Mouse (Mus musculus): Measurements from ENCODE around the gene Btg4.
"Not testable (repeated sequence)": the region's sequence is repeated elsewhere in the genome, so short reads cannot be mapped to it uniquely, and the experiment has no call there.

Gene Btg4

DNA sequence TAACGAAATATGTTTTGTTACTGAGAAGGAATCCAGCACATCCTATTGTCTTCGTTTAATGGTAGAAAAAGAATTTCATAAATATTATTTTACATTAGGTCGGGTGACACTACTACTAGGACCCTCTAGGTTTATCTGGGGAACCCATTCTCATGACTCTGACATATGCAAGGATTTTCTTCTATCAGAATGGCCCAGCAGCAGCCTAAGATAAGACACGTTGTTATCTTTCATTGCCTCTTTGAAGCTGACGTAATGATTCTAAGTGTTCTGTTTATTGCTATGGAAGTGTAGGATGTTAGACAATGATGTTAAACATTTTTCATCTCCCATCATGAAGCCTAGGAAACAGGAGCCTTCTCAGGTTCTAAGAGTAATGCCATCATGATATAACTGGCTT, 33.0 kb downstream of the Btg4 start:
- DNase-seq (ENCODE audit: low read depth): no peak

DNA sequence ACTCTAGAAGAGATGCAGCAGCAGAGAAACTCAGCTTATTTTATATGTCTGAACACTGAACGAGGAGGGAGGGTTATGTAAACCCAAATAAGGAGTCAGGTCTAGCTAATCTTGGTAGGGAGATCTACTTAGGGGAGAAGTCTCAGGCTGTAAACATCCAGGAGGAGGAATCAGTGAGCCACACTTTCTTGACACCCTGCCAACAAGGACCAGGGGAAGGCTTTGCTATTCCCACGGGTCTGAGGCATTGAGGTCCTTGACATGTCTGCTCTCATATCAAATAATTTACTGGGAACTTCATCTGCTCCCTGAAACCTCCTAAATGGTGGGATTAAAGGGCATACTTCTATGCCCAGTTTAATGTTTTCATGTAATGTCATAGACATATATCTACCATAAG, 35.6 kb downstream of the Btg4 start:
- no peak for DNase-seq (ENCODE audit: low read depth)

- DNase-seq (ENCODE audit: low read depth): peak; percentile 6
Measured at GRCm38 (mm10) chr9:51101756-51102425, 41.2 kb downstream of the Btg4 start, which contains the start of gene 4833427G06Rik. 4833427G06Rik (minus strand) TSS chr9:51102078.

- DNase-seq (ENCODE audit: low read depth): peak; percentile 20
Measured at GRCm38 (mm10) chr9:51102963-51103807, 42.5 kb downstream of the Btg4 start.

- no peak for DNase-seq (ENCODE audit: low read depth)
Measured at GRCm38 (mm10) chr9:51103808-51104514, 43.3 kb downstream of the Btg4 start.

DNA sequence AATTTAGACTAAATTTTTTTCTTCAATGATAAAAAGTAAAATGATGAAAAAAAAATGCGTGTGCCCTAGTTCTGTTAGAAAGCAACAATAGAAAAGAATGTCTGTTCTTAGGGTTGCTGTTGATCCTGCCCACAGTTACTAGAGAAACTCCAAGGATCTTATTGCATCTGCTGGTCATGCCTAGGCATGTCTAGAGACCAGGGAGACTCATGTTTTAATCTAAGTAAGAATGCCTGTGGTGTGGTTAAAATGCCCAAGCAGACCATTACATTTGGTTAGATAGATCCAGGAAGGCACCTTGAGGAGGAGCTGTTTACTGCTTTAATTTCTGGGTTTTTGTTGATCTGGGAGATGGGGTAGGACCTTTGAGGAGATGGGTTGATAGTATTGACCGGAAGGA, 45.0 kb downstream of the Btg4 start:
- no peak for DNase-seq (ENCODE audit: low read depth)

GRCm38 (mm10) chr9:51114767-51115166, 54.1 kb downstream of the Btg4 start:
- no peak for DNase-seq (ENCODE audit: low read depth)

DNA sequence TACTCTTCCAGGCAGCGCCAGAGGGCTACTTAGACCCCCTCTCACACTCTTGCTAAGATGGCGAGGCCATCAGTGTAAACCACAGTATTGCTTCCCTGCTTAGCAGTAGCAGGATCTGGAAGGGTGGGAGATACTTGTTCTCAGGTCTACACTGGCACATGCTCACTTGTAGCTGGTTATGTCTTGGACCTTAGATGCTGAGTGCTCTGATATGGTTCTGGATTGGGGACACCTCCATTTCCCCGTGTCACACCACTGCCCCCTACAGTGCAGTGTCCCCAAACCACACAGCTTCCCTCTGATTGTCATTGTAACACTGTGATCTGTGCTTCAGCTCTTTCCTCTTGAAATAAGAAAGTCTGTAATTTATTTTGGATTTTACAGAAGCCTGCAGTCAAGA, 76.3 kb downstream of the Btg4 start:
- peak; percentile 11 for DNase-seq (ENCODE audit: low read depth)

- no peak for DNase-seq (ENCODE audit: low read depth)
Measured at GRCm38 (mm10) chr9:51137432-51137831, 76.7 kb downstream of the Btg4 start.

DNA sequence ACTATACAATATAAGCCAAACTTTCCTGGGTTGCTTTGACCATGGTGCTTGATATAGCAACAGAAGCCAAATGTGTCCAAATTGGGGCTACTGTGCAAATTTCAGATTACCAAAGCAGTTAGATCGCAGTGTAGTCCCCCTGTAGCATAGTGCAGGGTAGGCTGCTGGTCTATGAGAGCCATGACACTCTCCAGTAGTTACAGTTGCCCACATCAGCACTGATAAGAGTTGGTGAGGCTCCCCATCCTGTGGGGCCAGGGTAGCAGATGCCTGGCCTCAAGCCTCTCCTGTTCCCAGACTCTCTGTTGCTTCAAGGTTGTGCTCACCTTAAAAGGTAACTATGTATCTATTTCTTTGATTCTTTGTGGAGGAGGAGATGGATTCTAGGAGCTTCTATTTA, 77.1 kb downstream of the Btg4 start:
- DNase-seq (ENCODE audit: low read depth): no peak

DNA sequence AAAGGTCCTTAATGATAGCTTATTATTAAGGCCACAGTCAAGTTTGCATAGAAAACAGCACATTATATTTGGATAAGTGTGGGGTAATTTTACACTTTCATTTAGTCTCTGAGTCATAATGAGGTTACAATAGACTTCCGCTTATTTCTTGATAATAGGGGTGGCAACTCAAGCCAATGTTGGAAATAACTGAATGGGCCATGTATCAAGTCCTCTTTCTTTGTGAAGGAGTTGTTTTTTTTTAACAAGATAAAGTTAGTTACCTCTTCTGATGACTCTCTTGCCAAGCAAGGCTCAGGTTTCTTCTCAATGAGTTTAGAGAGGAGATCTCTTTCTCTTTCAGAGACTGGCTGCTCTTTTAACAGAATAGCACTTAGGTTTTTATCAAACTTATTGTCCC, 77.6 kb downstream of the Btg4 start:
- no peak for DNase-seq (ENCODE audit: low read depth)

- DNase-seq (ENCODE audit: low read depth): not testable (repeated sequence)
Measured at GRCm38 (mm10) chr9:51139401-51139800, 78.7 kb downstream of the Btg4 start.

DNA sequence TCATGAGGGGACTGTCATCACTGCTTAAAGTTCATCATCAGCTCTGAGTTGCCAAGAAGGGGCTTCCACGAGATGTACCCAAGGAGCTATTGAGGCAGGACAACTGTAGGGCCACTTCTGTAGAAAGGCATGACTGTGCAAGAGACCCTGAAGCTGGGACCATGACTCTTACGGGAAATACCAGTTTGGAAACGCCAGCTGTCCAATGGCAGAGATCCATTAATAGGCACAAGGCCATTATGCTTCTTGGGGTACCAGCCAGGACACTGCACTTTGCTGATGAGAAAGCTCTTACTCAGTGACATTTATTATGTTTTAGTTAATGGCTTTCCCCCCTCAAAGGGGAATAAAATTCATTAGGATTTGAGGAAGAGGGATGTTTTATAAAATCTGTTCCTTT, 80.0 kb downstream of the Btg4 start:
- DNase-seq (ENCODE audit: low read depth): no peak

GRCm38 (mm10) chr9:51143437-51143836, 82.7 kb downstream of the Btg4 start:
- DNase-seq (ENCODE audit: low read depth): no peak

GRCm38 (mm10) chr9:51144218-51144617, 83.5 kb downstream of the Btg4 start:
- no peak for DNase-seq (ENCODE audit: low read depth)

GRCm38 (mm10) chr9:51146496-51146895, 85.8 kb downstream of the Btg4 start:
- no peak for DNase-seq (ENCODE audit: low read depth)

GRCm38 (mm10) chr9:51147294-51147693, 86.6 kb downstream of the Btg4 start:
- DNase-seq (ENCODE audit: low read depth): no peak

GRCm38 (mm10) chr9:51152079-51152752, 91.5 kb downstream of the Btg4 start:
- peak; percentile 70 for DNase-seq (ENCODE audit: low read depth)

DNA sequence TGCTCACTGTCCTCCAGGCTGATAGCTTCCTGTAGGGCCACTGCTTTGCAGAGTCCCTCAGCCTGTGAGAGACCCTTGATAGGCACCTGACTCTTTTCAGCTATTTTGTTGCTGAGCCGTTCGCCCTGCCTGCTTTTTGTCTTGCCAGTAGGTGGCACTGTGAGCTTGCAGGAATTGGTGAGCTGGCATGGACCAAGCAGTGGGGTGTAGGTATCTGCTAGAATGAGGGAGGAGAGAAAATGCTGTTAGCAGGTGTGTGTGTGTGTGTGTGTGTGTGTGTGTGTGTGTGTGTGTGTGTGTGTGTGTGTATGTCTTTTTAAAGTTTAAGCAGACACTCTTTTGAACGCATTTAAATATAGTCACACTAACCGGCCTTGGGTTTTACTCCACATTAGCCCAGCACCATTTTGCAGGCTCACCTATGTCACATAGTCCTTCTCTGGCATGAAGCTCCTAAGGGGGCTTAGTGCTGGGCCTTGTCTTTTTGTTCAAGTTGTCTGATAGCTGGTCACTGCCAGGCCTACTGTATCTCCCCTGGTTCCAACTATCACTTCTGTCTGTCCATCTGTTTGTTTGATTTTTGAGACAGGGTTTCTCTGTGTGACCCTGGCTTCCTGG, 101.2 kb downstream of the Btg4 start:
- peak; percentile 86 for DNase-seq (ENCODE audit: low read depth)

DNA sequence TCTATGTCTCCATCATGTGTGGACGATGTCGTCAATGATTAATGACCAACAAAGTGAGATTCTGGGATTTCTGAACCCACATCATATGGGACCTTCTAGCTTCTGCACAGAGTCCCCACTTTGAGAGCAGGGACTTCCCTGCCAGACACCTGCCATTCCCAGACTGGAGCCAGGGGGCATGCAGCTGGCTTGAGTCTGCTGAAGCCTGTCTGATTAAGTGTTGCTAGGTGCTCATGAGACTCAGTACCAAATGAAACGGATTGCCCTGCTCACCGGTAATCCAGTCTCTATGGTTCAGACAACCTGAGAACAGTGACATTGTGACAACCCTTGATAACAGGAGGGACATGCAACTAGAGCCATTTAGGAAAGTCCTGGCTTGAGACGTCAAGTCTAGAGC, 103.3 kb downstream of the Btg4 start:
- no peak for DNase-seq (ENCODE audit: low read depth)

- DNase-seq (ENCODE audit: low read depth): no peak
Measured at GRCm38 (mm10) chr9:51165312-51166180, 104.8 kb downstream of the Btg4 start, which contains the start of gene Gm32742. Gm32742 (minus strand) TSS chr9:51165517.
